Mouse (Mus musculus) CH12.LX (cell line): ENCODE data around the gene Ech1. TPM values are rescaled to one million over a fixed set of nuclear protein-coding genes. Genes with fewer than 3 reads are reported as not detected.

Experiments
- DNase-seq: peaks from one replicate; pipeline ENCODE4 v3.0.0-alpha.2; 2013; ENCODE audit errors: extremely low read depth
- H3K27ac ChIP-seq: 2 replicates; pipeline ENCODE4 v1.5.1; 2012; ENCODE audit warnings: low read depth, mild to moderate bottlenecking, control low read depth, moderate library complexity; ENCODE audit not compliant: insufficient read depth
- H3K27me3 ChIP-seq: replicated peaks from 2 replicates; pipeline ENCODE3; 2012; ENCODE audit warnings: inconsistent platforms
- H3K36me3 ChIP-seq, 2 experiments: replicated peaks in 1 of 2; 2 replicates each; pipeline versions ENCODE3 to v1.6.1; 2012; ENCODE audit warnings: inconsistent platforms in 1 of 2, low read length in 1 of 2, mild to moderate bottlenecking in 1 of 2, mixed read lengths in 1 of 2, moderate library complexity in 1 of 2; ENCODE audit not compliant: control insufficient read depth in 1 of 2, insufficient read depth in 1 of 2
- H3K4me1 ChIP-seq, 2 experiments: 2 replicates each; pipeline ENCODE4 v1.6.1; 2012; ENCODE audit warnings: inconsistent platforms in 1 of 2, moderate library complexity in 1 of 2; ENCODE audit not compliant: insufficient read depth in 2 of 2, control insufficient read depth in 1 of 2
- H3K4me2 ChIP-seq: 2 replicates; pipeline ENCODE4 v1.6.1; 2012; ENCODE audit warnings: low read depth, mild to moderate bottlenecking, control low read depth; ENCODE audit not compliant: poor library complexity, insufficient read depth, severe bottlenecking
- H3K4me3 ChIP-seq, 3 experiments: fragments of 150-350 bp in 1 of 3; sonication (generic) in 1 of 3; replicated peaks in 1 of 3; 2 replicates each; pipeline versions ENCODE3 to v1.5.1; 2011 to 2012; ENCODE audit warnings: low read depth in 2 of 3, low read length in 2 of 3, mild to moderate bottlenecking in 2 of 3, moderate library complexity in 2 of 3, control low read depth in 1 of 3, improper control_type of control experiment in 1 of 3, inconsistent platforms in 1 of 3, mixed read lengths in 1 of 3; ENCODE audit not compliant: poor library complexity in 1 of 3
- H3K79me2 ChIP-seq: replicated peaks from 2 replicates; pipeline ENCODE4 v1.6.1; 2012; ENCODE audit warnings: mild to moderate bottlenecking, moderate library complexity; ENCODE audit not compliant: control insufficient read depth, poor library complexity, insufficient read depth, severe bottlenecking; ENCODE audit errors: extremely low read depth
- H3K9ac ChIP-seq: 2 replicates; pipeline ENCODE4 v1.6.1; 2012; ENCODE audit warnings: low read depth, mild to moderate bottlenecking, control low read depth, moderate library complexity; ENCODE audit not compliant: insufficient read depth
- H3K9me3 ChIP-seq: replicated peaks from 2 replicates; pipeline ENCODE3; 2012; ENCODE audit warnings: low read length, inconsistent platforms, mixed read lengths
- BHLHE40 ChIP-seq: IDR thresholded peaks from 2 replicates; pipeline ENCODE4 v1.6.1; 2011; ENCODE audit warnings: mild to moderate bottlenecking, low read depth, low read length, improper control_type of control experiment
- CHD2 ChIP-seq: IDR thresholded peaks from 2 replicates; pipeline ENCODE4 v1.6.1; 2011; ENCODE audit warnings: low read length, improper control_type of control experiment
- CTCF ChIP-seq, 2 experiments: IDR thresholded peaks in 1 of 2; conservative IDR thresholded peaks in 1 of 2; 2 replicates each; pipeline ENCODE4 v1.5.1; 2011 to 2012; ENCODE audit warnings: low read depth in 2 of 2, low read length in 2 of 2, improper control_type of control experiment in 1 of 2, inconsistent platforms in 1 of 2, mild to moderate bottlenecking in 1 of 2, moderate library complexity in 1 of 2
- ELF1 ChIP-seq: IDR thresholded peaks from 2 replicates; pipeline ENCODE4 v1.6.1; 2014; ENCODE audit warnings: low read depth, mild to moderate bottlenecking, inconsistent platforms, low read length, improper control_type of control experiment
- ETS1 ChIP-seq: conservative IDR thresholded peaks from 2 replicates; pipeline ENCODE4 v1.6.1; 2012; ENCODE audit warnings: low read depth, mild to moderate bottlenecking, inconsistent platforms, low read length, improper control_type of control experiment, moderate library complexity
- KAT2A ChIP-seq: IDR thresholded peaks from 2 replicates; pipeline ENCODE4 v1.6.1; 2012; ENCODE audit warnings: low read length, improper control_type of control experiment, inconsistent platforms; ENCODE audit not compliant: insufficient replicate concordance
- MXI1 ChIP-seq: IDR thresholded peaks from 2 replicates; pipeline ENCODE4 v1.6.1; 2011; ENCODE audit warnings: mild to moderate bottlenecking, low read depth, low read length, improper control_type of control experiment
- MYC ChIP-seq: IDR thresholded peaks from 2 replicates; pipeline ENCODE4 v1.6.1; 2011; ENCODE audit warnings: low read depth, mild to moderate bottlenecking, improper control_type of control experiment, low read length
- SIN3A ChIP-seq: IDR thresholded peaks from 2 replicates; pipeline ENCODE4 v1.6.1; 2012; ENCODE audit warnings: low read length, improper control_type of control experiment, inconsistent platforms
- SMC3 ChIP-seq: IDR thresholded peaks from 2 replicates; pipeline ENCODE4 v1.6.1; 2011; ENCODE audit warnings: low read depth, low read length, improper control_type of control experiment
- TBP ChIP-seq: conservative IDR thresholded peaks from 2 replicates; pipeline ENCODE4 v1.6.1; 2011; ENCODE audit warnings: low read depth, low read length, improper control_type of control experiment
- TCF12 ChIP-seq: IDR thresholded peaks from 2 replicates; pipeline ENCODE4 v1.6.1; 2014; ENCODE audit warnings: low read depth, mild to moderate bottlenecking, inconsistent platforms, low read length, improper control_type of control experiment
- USF1 ChIP-seq: IDR thresholded peaks from 2 replicates; pipeline ENCODE4 v1.6.1; 2014; ENCODE audit warnings: low read depth, mild to moderate bottlenecking, inconsistent platforms, low read length, improper control_type of control experiment
- USF2 ChIP-seq: conservative IDR thresholded peaks from 2 replicates; pipeline ENCODE4 v1.6.1; 2011; ENCODE audit warnings: low read depth, low read length, improper control_type of control experiment
- ZMIZ1 ChIP-seq: IDR thresholded peaks from 2 replicates; pipeline ENCODE4 v1.6.1; 2012; ENCODE audit warnings: low read depth, mild to moderate bottlenecking, inconsistent platforms, low read length, improper control_type of control experiment
- dilution Hi-C: fragments of 300-500 bp; cut with MboI; formaldehyde crosslinking; loops from 2 replicates; pipeline ENCODE4 v1.14.3; 2020; ENCODE audit warnings: low sequenced_read_pairs; ENCODE audit not compliant: extremely low pct_unique_long_range_greater_than_20kb, extremely low pct_ligation_motif_present
- in situ Hi-C: fragments of 300-500 bp; cut with MboI; formaldehyde crosslinking; loops from 3 replicates; pipeline ENCODE4 v1.14.3; 2019; ENCODE audit warnings: low sequenced_read_pairs, low pct_ligation_motif_present, low pct_unique_long_range_greater_than_20kb, mixed read lengths
- polyA plus RNA-seq: library from polyadenylated mRNA; unstranded; fragments of >175 nt; gene quantifications from 2 replicates; pipeline ENCODE4 v1.2.1, GENCODE M21; 2012; ENCODE audit warnings: low read depth; ENCODE audit not compliant: insufficient read length
- total RNA-seq, 2 experiments: library from RNA; depleted of rRNA; stranded (reverse); fragments of 300-350 nt in 1 of 2; fragments of >200 nt in 1 of 2; gene quantifications; 2 replicates each; pipeline ENCODE4 v1.2.3; 2012 to 2014

The Ech1 gene
- total and polyA plus RNA-seq, 3 experiments = 67.6 to 124 (median 119) TPM

DNA sequence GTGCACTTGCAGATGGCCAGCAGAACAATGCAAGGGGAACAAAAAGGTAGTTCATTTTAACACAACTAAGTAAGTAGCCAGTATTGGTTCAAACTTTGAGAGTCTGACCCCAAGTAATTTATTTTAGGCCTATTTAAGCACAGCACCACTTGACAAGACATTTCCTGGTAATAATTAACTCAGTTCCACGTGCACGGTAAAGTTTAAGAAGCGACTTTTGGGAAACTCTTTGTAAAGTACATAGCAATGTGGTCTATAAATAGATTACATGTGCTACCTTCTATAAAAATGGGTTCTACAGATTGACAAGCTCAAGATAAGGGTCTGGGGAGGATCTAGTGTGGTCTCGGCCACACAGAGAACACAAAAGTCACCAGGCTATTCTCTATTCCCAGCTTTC is 21.3 kb upstream of the Ech1 start:
- H3K4me1 ChIP-seq = peaks cover 11 to 41% of the 10 kb centered on the region in 2 experiments
- no peak for TF ChIP-seq CTCF (conservative IDR thresholded peaks at IDR 0.05 in 1 of 2, IDR thresholded peaks at IDR 0.05 in 1 of 2; ENCODE audit: low read depth in 2 of 2, low read length in 2 of 2)
- TF ChIP-seq TCF12 = no peak
- no peak for TF ChIP-seq KAT2A
- TF ChIP-seq ETS1 = peak; percentile 12; the same call in 1 of the 2 replicates
- no peak for TF ChIP-seq ZMIZ1
- TF ChIP-seq USF1 = no peak
- TF ChIP-seq, all 38 proteins: peak for 1
- Histone ChIP-seq H3K4me3 (no peak overlapping the region), H3K9me3 (no peaks in the 10 kb centered on the region), H3K4me2 (no peak overlapping the region), H3K27me3 (no peaks in the 10 kb centered on the region), H3K79me2 (no peaks in the 10 kb centered on the region), H3K9ac (no peak overlapping the region), H3K36me3 (peaks cover 8 to 17% of the 10 kb centered on the region in 2 experiments), H3K27ac (peak overlapping the region; percentile 52)
- in situ Hi-C loops = no loop called here
- no peak for DNase-seq
- dilution Hi-C loops = no loop called here

DNA sequence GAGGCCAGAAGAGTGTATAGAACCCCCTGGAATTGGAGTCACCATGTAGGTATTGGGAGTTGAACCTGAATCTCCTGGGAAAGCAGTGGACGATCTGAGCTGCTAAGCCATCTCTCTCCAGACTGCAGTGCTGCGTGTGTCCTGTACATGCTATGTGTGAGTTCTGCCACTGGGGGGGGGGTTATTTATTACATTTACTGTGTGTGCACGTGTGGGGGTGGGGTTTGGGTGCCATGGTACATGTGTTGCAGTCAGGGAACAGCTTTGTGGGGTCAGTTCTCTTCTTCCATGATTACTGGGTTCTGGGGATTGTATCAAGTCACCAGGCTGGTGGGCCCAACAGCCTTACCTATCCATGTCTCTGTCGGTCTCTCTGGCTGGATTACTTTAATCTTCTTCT is 18.1 kb upstream of the Ech1 start:
- in situ Hi-C loops (no loop called here), dilution Hi-C loops (no loop called here)
- no peak overlapping the region for H3K4me2 ChIP-seq
- H3K36me3 ChIP-seq = peaks cover 0 to under 1% of the 10 kb centered on the region in 2 experiments
- H3K4me3 ChIP-seq = no peak overlapping the region
- no peaks in the 10 kb centered on the region for H3K27me3 ChIP-seq
- TF ChIP-seq BHLHE40 (peak; percentile 94), SIN3A (0 out of 2 replicates have a peak, but pooled peaks have one; percentile 35), CTCF (conservative IDR thresholded peaks at IDR 0.05 in 1 of 2, IDR thresholded peaks at IDR 0.05 in 1 of 2; ENCODE audit: low read depth in 2 of 2, low read length in 2 of 2) (peak in 1 of 2 experiments; percentile 57; a peak in 2 of 4 replicates), ELF1 (no peak), MXI1 (peak; percentile 36; the same call in 1 of the 2 replicates), TBP (no peak), ETS1 (no peak), MYC (peak; percentile 63; the same call in 1 of the 2 replicates), SMC3 (0 out of 2 replicates have a peak, but pooled peaks have one; percentile 15), USF2 (no peak), CHD2 (0 out of 2 replicates have a peak, but pooled peaks have one; percentile 17)
- no peak overlapping the region for H3K9ac ChIP-seq
- H3K9me3 ChIP-seq = no peaks in the 10 kb centered on the region
- H3K4me1 ChIP-seq = peaks cover 11 to 35% of the 10 kb centered on the region in 2 experiments
- no peak overlapping the region for H3K27ac ChIP-seq
- no peak for DNase-seq
- H3K79me2 ChIP-seq = peaks cover 6% of the 10 kb centered on the region
